Mouse (Mus musculus): ENCODE data around the gene Xrcc6. TPM values are rescaled to one million over a fixed set of nuclear protein-coding genes. Genes with fewer than 3 reads are reported as not detected.

Xrcc6 gene
- 48.4 and 52.7 TPM in 2 replicates for polyA plus RNA-seq (2015; fragmentation: Nextera tagmentation; extraction: Ambion mirVana)

- no peak within 1 kb of the TSS for H3K4me2 ChIP-seq (ENCODE audit: low read depth, low read length)
- H3K9me3 ChIP-seq (replicated peaks; ENCODE audit: control insufficient read depth, low read length), result no peaks in the 10 kb centered on the region
- no peaks in the 10 kb centered on the region for H3K27me3 ChIP-seq (ENCODE audit: control insufficient read depth, insufficient read depth, low read depth, low read length)
- H3K27ac ChIP-seq (ENCODE audit: low read length), result no peak within 1 kb of the TSS
- no peak within 1 kb of the TSS for H3K4me3 ChIP-seq (ENCODE audit: low read depth, low read length)
- no peak within 1 kb of the TSS for H3K9ac ChIP-seq (ENCODE audit: low read depth, low read length)
- H3K36me3 ChIP-seq (ENCODE audit: control insufficient read depth, insufficient read depth), result no peaks in the 10 kb centered on the region
- 56% methylated on average over 3 of the region's 3 CpGs for WGBS (ENCODE audit: insufficient replicate concordance)
- peaks cover 25% of the 10 kb centered on the region for H3K4me1 ChIP-seq (ENCODE audit: control insufficient read depth, low read depth, low read length)
- ATAC-seq (ENCODE audit: low read depth), result no peak
These were observed at the start of gene Xrcc6 for GRCm38 (mm10) chr15:81987646-81988045. Gene Xrcc6, plus strand, starts transcription at chr15:81987835.

GRCm38 (mm10) chr15:81938246-81938645, 49.4 kb upstream of the Xrcc6 start:
- H3K4me2 ChIP-seq (ENCODE audit: low read depth, low read length), result no peak overlapping the region
- ATAC-seq (ENCODE audit: low read depth), result no peak; the same call in 1 of the 2 replicates
- H3K4me3 ChIP-seq (ENCODE audit: low read depth, low read length), result no peak overlapping the region
- H3K4me1 ChIP-seq (ENCODE audit: control insufficient read depth, low read depth, low read length), result peaks cover 6% of the 10 kb centered on the region
- no peaks in the 10 kb centered on the region for H3K36me3 ChIP-seq (ENCODE audit: control insufficient read depth, insufficient read depth)
- no peaks in the 10 kb centered on the region for H3K9me3 ChIP-seq (replicated peaks; ENCODE audit: control insufficient read depth, low read length)
- peaks cover 16% of the 10 kb centered on the region for H3K27me3 ChIP-seq (ENCODE audit: control insufficient read depth, insufficient read depth, low read depth, low read length)
- 25% methylated on average over 2 of the region's 2 CpGs for WGBS (ENCODE audit: insufficient replicate concordance)
- no peak overlapping the region for H3K27ac ChIP-seq (ENCODE audit: low read length)
- no peak overlapping the region for H3K9ac ChIP-seq (ENCODE audit: low read depth, low read length)

- Histone ChIP-seq H3K4me2 (ENCODE audit: low read depth, low read length) (no peak overlapping the region), H3K4me1 (ENCODE audit: control insufficient read depth, low read depth, low read length) (peaks cover 5% of the 10 kb centered on the region), H3K27ac (ENCODE audit: low read length) (no peak overlapping the region), H3K9me3 (replicated peaks; ENCODE audit: control insufficient read depth, low read length) (no peaks in the 10 kb centered on the region), H3K36me3 (ENCODE audit: control insufficient read depth, insufficient read depth) (no peaks in the 10 kb centered on the region), H3K27me3 (ENCODE audit: control insufficient read depth, insufficient read depth, low read depth, low read length) (peaks cover 19% of the 10 kb centered on the region), H3K9ac (ENCODE audit: low read depth, low read length) (no peak overlapping the region), H3K4me3 (ENCODE audit: low read depth, low read length) (no peak overlapping the region)
- 80% methylated on average over 10 of the region's 10 CpGs for WGBS (ENCODE audit: insufficient replicate concordance)
- ATAC-seq (ENCODE audit: low read depth), result no peak
These were observed 48.4 kb upstream of the Xrcc6 start for GRCm38 (mm10) chr15:81939157-81939715.

GRCm38 (mm10) chr15:81939774-81940173, 47.9 kb upstream of the Xrcc6 start:
- 38% methylated on average over 4 of the region's 4 CpGs for WGBS (ENCODE audit: insufficient replicate concordance)
- Histone ChIP-seq H3K27me3 (ENCODE audit: control insufficient read depth, insufficient read depth, low read depth, low read length) (peaks cover 19% of the 10 kb centered on the region), H3K4me3 (ENCODE audit: low read depth, low read length) (no peak overlapping the region), H3K9ac (ENCODE audit: low read depth, low read length) (no peak overlapping the region), H3K36me3 (ENCODE audit: control insufficient read depth, insufficient read depth) (no peaks in the 10 kb centered on the region), H3K9me3 (replicated peaks; ENCODE audit: control insufficient read depth, low read length) (no peaks in the 10 kb centered on the region), H3K4me2 (ENCODE audit: low read depth, low read length) (no peak overlapping the region), H3K27ac (ENCODE audit: low read length) (no peak overlapping the region), H3K4me1 (ENCODE audit: control insufficient read depth, low read depth, low read length) (peaks cover 5% of the 10 kb centered on the region)
- peak; percentile 63 for ATAC-seq (ENCODE audit: low read depth)

GRCm38 (mm10) chr15:81940219-81940618, 47.4 kb upstream of the Xrcc6 start:
- ATAC-seq (ENCODE audit: low read depth), result no peak
- H3K4me2 ChIP-seq (ENCODE audit: low read depth, low read length), result no peak overlapping the region

GRCm38 (mm10) chr15:81941010-81941409, 46.6 kb upstream of the Xrcc6 start:
- WGBS (ENCODE audit: insufficient replicate concordance), result 77% methylated on average over 2 of the region's 2 CpGs
- H3K36me3 ChIP-seq (ENCODE audit: control insufficient read depth, insufficient read depth), result no peaks in the 10 kb centered on the region
- H3K27me3 ChIP-seq (ENCODE audit: control insufficient read depth, insufficient read depth, low read depth, low read length), result peaks cover 19% of the 10 kb centered on the region
- H3K9me3 ChIP-seq (replicated peaks; ENCODE audit: control insufficient read depth, low read length), result no peaks in the 10 kb centered on the region
- peaks cover 5% of the 10 kb centered on the region for H3K4me1 ChIP-seq (ENCODE audit: control insufficient read depth, low read depth, low read length)
- no peak overlapping the region for H3K4me3 ChIP-seq (ENCODE audit: low read depth, low read length)
- H3K9ac ChIP-seq (ENCODE audit: low read depth, low read length), result no peak overlapping the region
- H3K4me2 ChIP-seq (ENCODE audit: low read depth, low read length), result no peak overlapping the region
- no peak for ATAC-seq (ENCODE audit: low read depth)
- H3K27ac ChIP-seq (ENCODE audit: low read length), result no peak overlapping the region

More at GRCm38 (mm10) chr15:81940219-81940618, 47.4 kb upstream of the Xrcc6 start:
- Histone ChIP-seq H3K27me3 (ENCODE audit: control insufficient read depth, insufficient read depth, low read depth, low read length) (peaks cover 19% of the 10 kb centered on the region), H3K9ac (ENCODE audit: low read depth, low read length) (no peak overlapping the region), H3K4me1 (ENCODE audit: control insufficient read depth, low read depth, low read length) (peaks cover 5% of the 10 kb centered on the region), H3K9me3 (replicated peaks; ENCODE audit: control insufficient read depth, low read length) (no peaks in the 10 kb centered on the region), H3K27ac (ENCODE audit: low read length) (no peak overlapping the region), H3K4me3 (ENCODE audit: low read depth, low read length) (no peak overlapping the region), H3K36me3 (ENCODE audit: control insufficient read depth, insufficient read depth) (no peaks in the 10 kb centered on the region)
- WGBS (ENCODE audit: insufficient replicate concordance), result 76% methylated on average over 5 of the region's 5 CpGs

GRCm38 (mm10) chr15:81943176-81943749, 44.4 kb upstream of the Xrcc6 start:
- 34% methylated on average over 9 of the region's 9 CpGs for WGBS (ENCODE audit: insufficient replicate concordance)
- Histone ChIP-seq H3K4me3 (ENCODE audit: low read depth, low read length) (no peak overlapping the region), H3K9ac (ENCODE audit: low read depth, low read length) (no peak overlapping the region), H3K4me1 (ENCODE audit: control insufficient read depth, low read depth, low read length) (peaks cover 5% of the 10 kb centered on the region), H3K27me3 (ENCODE audit: control insufficient read depth, insufficient read depth, low read depth, low read length) (peaks cover 3% of the 10 kb centered on the region; the same call in 1 of the 2 replicates), H3K27ac (ENCODE audit: low read length) (no peak overlapping the region), H3K4me2 (ENCODE audit: low read depth, low read length) (no peak overlapping the region), H3K9me3 (replicated peaks; ENCODE audit: control insufficient read depth, low read length) (no peaks in the 10 kb centered on the region), H3K36me3 (ENCODE audit: control insufficient read depth, insufficient read depth) (no peaks in the 10 kb centered on the region)
- no peak for ATAC-seq (ENCODE audit: low read depth)

- no peaks in the 10 kb centered on the region for H3K36me3 ChIP-seq (ENCODE audit: control insufficient read depth, insufficient read depth)
- ATAC-seq (ENCODE audit: low read depth), result no peak
- H3K4me1 ChIP-seq (ENCODE audit: control insufficient read depth, low read depth, low read length), result no peaks in the 10 kb centered on the region
- no peaks in the 10 kb centered on the region for H3K9me3 ChIP-seq (replicated peaks; ENCODE audit: control insufficient read depth, low read length)
- no peak overlapping the region for H3K27ac ChIP-seq (ENCODE audit: low read length)
- H3K27me3 ChIP-seq (ENCODE audit: control insufficient read depth, insufficient read depth, low read depth, low read length), result no peaks in the 10 kb centered on the region
- no peak overlapping the region for H3K4me3 ChIP-seq (ENCODE audit: low read depth, low read length)
- WGBS (ENCODE audit: insufficient replicate concordance), result 68% methylated on average over 10 of the region's 10 CpGs
- no peak overlapping the region for H3K4me2 ChIP-seq (ENCODE audit: low read depth, low read length)
- H3K9ac ChIP-seq (ENCODE audit: low read depth, low read length), result no peak overlapping the region
These were observed 38.6 kb upstream of the Xrcc6 start for GRCm38 (mm10) chr15:81949076-81949475.

- H3K36me3 ChIP-seq (ENCODE audit: control insufficient read depth, insufficient read depth), result no peaks in the 10 kb centered on the region
- ATAC-seq (ENCODE audit: low read depth), result no peak
- no peak overlapping the region for H3K4me2 ChIP-seq (ENCODE audit: low read depth, low read length)
- no peak overlapping the region for H3K27ac ChIP-seq (ENCODE audit: low read length)
- no peaks in the 10 kb centered on the region for H3K4me1 ChIP-seq (ENCODE audit: control insufficient read depth, low read depth, low read length)
- no peaks in the 10 kb centered on the region for H3K9me3 ChIP-seq (replicated peaks; ENCODE audit: control insufficient read depth, low read length)
- no peaks in the 10 kb centered on the region for H3K27me3 ChIP-seq (ENCODE audit: control insufficient read depth, insufficient read depth, low read depth, low read length)
- H3K4me3 ChIP-seq (ENCODE audit: low read depth, low read length), result no peak overlapping the region
- H3K9ac ChIP-seq (ENCODE audit: low read depth, low read length), result no peak overlapping the region
- WGBS (ENCODE audit: insufficient replicate concordance), result 66% methylated on average over 11 of the region's 11 CpGs
These were observed 38.0 kb upstream of the Xrcc6 start for GRCm38 (mm10) chr15:81949476-81950131.
